Mouse (Mus musculus) bone marrow macrophage, adult 2 months (primary cell): ENCODE measurements around the gene Syt8. TPM values are rescaled to one million over a fixed set of nuclear protein-coding genes. Genes with fewer than 3 reads are reported as not detected.

ENCODE experiments used
- H3K27ac ChIP-seq: 2 replicates; pipeline ENCODE4 v1.5.1; 2012; ENCODE audit warnings: low read depth, low read length; ENCODE audit not compliant: insufficient read depth
- H3K4me1 ChIP-seq: 2 replicates; pipeline ENCODE4 v1.6.1; 2012; ENCODE audit warnings: low read length; ENCODE audit not compliant: control insufficient read depth, insufficient read depth
- H3K4me3 ChIP-seq: 2 replicates; pipeline ENCODE4 v1.5.1; 2012; ENCODE audit warnings: mild to moderate bottlenecking, low read length, moderate library complexity; ENCODE audit not compliant: insufficient read depth
- CTCF ChIP-seq: IDR thresholded peaks from 2 replicates; pipeline ENCODE4 v1.5.1; 2012; ENCODE audit warnings: low read depth, mild to moderate bottlenecking, low read length, moderate library complexity
- POLR2A ChIP-seq: IDR thresholded peaks from 2 replicates; pipeline ENCODE4 v1.6.1; 2012; ENCODE audit warnings: mild to moderate bottlenecking, low read depth, low read length, borderline replicate concordance
- polyA plus RNA-seq: library from polyadenylated mRNA; stranded (reverse); fragments of >200 nt; gene quantifications from 2 replicates; pipeline ENCODE4 v1.2.4, GENCODE M21; 2012; ENCODE audit not compliant: missing spikeins, insufficient read depth, insufficient read length

The Syt8 gene
- polyA plus RNA-seq, 1 experiment = 5.6 TPM

- H3K4me3 ChIP-seq = no peak overlapping the region
- H3K4me1 ChIP-seq = peaks cover 16% of the 10 kb centered on the region
- TF ChIP-seq CTCF (no peak), POLR2A (no peak)
- no peak overlapping the region for H3K27ac ChIP-seq
Measured at GRCm38 (mm10) chr7:142473476-142473875, 38.8 kb downstream of the Syt8 start.

GRCm38 (mm10) chr7:142474799-142475198 is 40.1 kb downstream of the Syt8 start:
- Histone ChIP-seq H3K27ac (no peak overlapping the region), H3K4me3 (no peak overlapping the region)
- TF ChIP-seq POLR2A = no peak
- TF ChIP-seq CTCF = no peak

GRCm38 (mm10) chr7:142475641-142476040 is 41.0 kb downstream of the Syt8 start:
- TF ChIP-seq POLR2A (no peak), CTCF (no peak)
- no peak overlapping the region for H3K27ac ChIP-seq
- H3K4me3 ChIP-seq = no peak overlapping the region
- H3K4me1 ChIP-seq = peaks cover 8% of the 10 kb centered on the region

More at GRCm38 (mm10) chr7:142474799-142475198, 40.1 kb downstream of the Syt8 start:
- H3K4me1 ChIP-seq = peaks cover 16% of the 10 kb centered on the region

GRCm38 (mm10) chr7:142476271-142476670 is 41.6 kb downstream of the Syt8 start:
- Histone ChIP-seq H3K4me1 (peaks cover 3% of the 10 kb centered on the region; the same call in 1 of the 2 replicates), H3K27ac (no peak overlapping the region), H3K4me3 (no peak overlapping the region)
- TF ChIP-seq POLR2A = no peak
- TF ChIP-seq CTCF = no peak

GRCm38 (mm10) chr7:142476795-142477452 is 42.3 kb downstream of the Syt8 start:
- Histone ChIP-seq H3K27ac (no peak overlapping the region), H3K4me3 (no peak overlapping the region), H3K4me1 (no peaks in the 10 kb centered on the region)
- TF ChIP-seq CTCF = no peak
- TF ChIP-seq POLR2A = no peak

- no peak overlapping the region for H3K27ac ChIP-seq
- H3K4me3 ChIP-seq = no peak overlapping the region
- no peaks in the 10 kb centered on the region for H3K4me1 ChIP-seq
- TF ChIP-seq CTCF = no peak
- no peak for TF ChIP-seq POLR2A
Measured at GRCm38 (mm10) chr7:142478001-142478400, 43.4 kb downstream of the Syt8 start.

- H3K4me3 ChIP-seq = no peak overlapping the region
- H3K4me1 ChIP-seq = no peaks in the 10 kb centered on the region
- TF ChIP-seq CTCF (no peak), POLR2A (no peak)
- no peak overlapping the region for H3K27ac ChIP-seq
Measured at GRCm38 (mm10) chr7:142478574-142478973, 43.9 kb downstream of the Syt8 start.

GRCm38 (mm10) chr7:142479307-142479706 is 44.7 kb downstream of the Syt8 start:
- H3K4me3 ChIP-seq = no peak overlapping the region
- no peak overlapping the region for H3K27ac ChIP-seq
- no peaks in the 10 kb centered on the region for H3K4me1 ChIP-seq
- TF ChIP-seq CTCF (no peak), POLR2A (no peak)

GRCm38 (mm10) chr7:142479886-142480285 is 45.2 kb downstream of the Syt8 start:
- TF ChIP-seq CTCF (no peak), POLR2A (no peak)
- Histone ChIP-seq H3K4me3 (no peak overlapping the region), H3K27ac (no peak overlapping the region), H3K4me1 (no peaks in the 10 kb centered on the region)

GRCm38 (mm10) chr7:142480661-142481060 is 46.0 kb downstream of the Syt8 start:
- Histone ChIP-seq H3K4me3 (no peak overlapping the region), H3K27ac (no peak overlapping the region), H3K4me1 (no peaks in the 10 kb centered on the region)
- no peak for TF ChIP-seq POLR2A
- TF ChIP-seq CTCF = no peak

GRCm38 (mm10) chr7:142481186-142481567 is 46.5 kb downstream of the Syt8 start:
- TF ChIP-seq POLR2A = no peak
- TF ChIP-seq CTCF = peak; percentile 61
- Histone ChIP-seq H3K27ac (no peak overlapping the region), H3K4me3 (no peak overlapping the region), H3K4me1 (no peaks in the 10 kb centered on the region)
